Mouse (Mus musculus) brain, embryonic 14.5 days (tissue): ENCODE measurements around the gene Prr3.

Experiments
- CTCF ChIP-seq: fragments of 200-500 bp; IDR thresholded peaks from 2 replicates; pipeline ENCODE4 v1.5.1; 2012; ENCODE audit warnings: inconsistent platforms, mild to moderate bottlenecking, moderate library complexity, borderline replicate concordance; ENCODE audit not compliant: insufficient read depth, insufficient read length; ENCODE audit errors: extremely low read depth
- POLR2A ChIP-seq: fragments of 200-500 bp; IDR thresholded peaks from 2 replicates; pipeline ENCODE4 v1.6.1; 2012; ENCODE audit warnings: mild to moderate bottlenecking, inconsistent platforms, borderline replicate concordance; ENCODE audit not compliant: poor library complexity, insufficient read depth, insufficient read length, severe bottlenecking; ENCODE audit errors: extremely low read depth

DNA sequence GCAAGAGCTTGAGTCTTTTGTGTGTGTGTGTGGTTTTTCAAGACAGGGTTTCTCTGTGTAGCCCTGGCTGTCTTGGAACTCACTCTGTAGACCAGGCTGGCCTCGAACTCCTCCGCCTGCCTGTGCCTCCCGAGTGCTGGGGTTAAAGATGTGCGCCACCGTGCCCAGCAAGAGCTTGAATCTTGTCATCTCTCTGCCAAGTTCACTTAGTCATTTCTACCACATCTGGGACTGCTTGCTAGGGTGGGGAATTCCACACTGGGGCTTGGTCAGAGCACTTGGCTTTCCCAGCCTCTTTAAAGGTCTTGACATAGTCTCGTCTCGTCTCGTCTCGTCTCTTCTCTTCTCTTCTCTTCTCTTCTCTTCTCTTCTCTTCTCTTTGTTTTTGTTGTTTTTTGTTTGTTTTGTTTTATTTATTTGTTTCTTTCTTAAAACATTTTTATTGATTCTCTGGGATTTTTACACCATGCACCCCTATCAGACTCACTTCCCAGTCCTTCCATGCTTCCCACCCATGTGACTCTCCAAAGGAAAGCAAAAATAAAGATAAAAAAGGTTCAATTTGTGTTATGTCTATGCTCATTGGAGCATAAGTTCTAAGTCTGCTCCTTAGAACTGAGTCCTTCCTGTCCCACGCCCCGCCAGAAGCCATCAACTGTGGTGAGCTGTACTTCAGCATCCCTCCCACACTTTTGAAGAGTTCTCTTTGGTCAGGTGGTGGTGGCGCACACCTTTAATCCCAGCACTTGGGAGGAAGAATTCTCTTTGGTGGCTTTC is 21.3 kb upstream of the Prr3 start:
- TF ChIP-seq CTCF (no peak), POLR2A (no peak)
